In genomic region chr2:12707514-12707913, GRCm38 (mm10) we compare ENCODE assay signal across 23 mouse cellular contexts.
DNase-seq lines count a peak whose midpoint lies in the region; ATAC-seq and TF ChIP-seq lines count a peak whose summit lies in the region.
"Had no signal": no experiment of that assay in that cellular context is flagged by ENCODE, and none has a peak within 500 bp of the region (broad histone marks: within the 10 kb centered on the region; RNA-seq: fewer than 3 reads in every experiment).

No protein-coding gene starts in this region.

- no peak overlapping the region for H3K4me3 ChIP-seq in hindbrain, embryonic 11.5 days (ENCODE audit: low read depth, low read length)
- no peak overlapping the region for H3K4me3 ChIP-seq in hindbrain, postnatal 0 days (ENCODE audit: low read length)
- no peak overlapping the region for H3K4me3 ChIP-seq in midbrain, embryonic 11.5 days (ENCODE audit: low read depth, low read length)
- H3K4me3 ChIP-seq in midbrain, postnatal 0 days (ENCODE audit: low read depth, low read length) = no peak overlapping the region
- no peak overlapping the region for H3K4me3 ChIP-seq in myocyte
- H3K4me3 ChIP-seq in heart, embryonic 11.5 days (ENCODE audit: low read depth, low read length) = no peak overlapping the region
- H3K4me3 ChIP-seq: embryonic facial prominence, embryonic 12.5 days; forebrain, embryonic 15.5 days; heart, embryonic 13.5 days; hindbrain, embryonic 13.5 days had no signal

- peak; percentile 33; the same call in 1 of the 2 replicates for ATAC-seq in hindbrain, embryonic 11.5 days (ENCODE audit: low FRiP score)
- ATAC-seq in hindbrain, postnatal 0 days = no peak
- peak; percentile 43; the same call in 1 of the 2 replicates for ATAC-seq in midbrain, embryonic 11.5 days (ENCODE audit: low FRiP score)
- no peak for ATAC-seq in midbrain, postnatal 0 days (ENCODE audit: low FRiP score)
- no peak for ATAC-seq in heart, embryonic 11.5 days (replicated peaks; ENCODE audit: insufficient number of reproducible peaks, low FRiP score, low TSS enrichment)
- ATAC-seq: activated CD4-positive, CD25-positive, alpha-beta regulatory T cell, adult 4 months; CD4-positive, CD25-positive, alpha-beta regulatory T cell, adult 4 months; forebrain, embryonic 15.5 days had no signal

- no peak for DNase-seq in hindbrain, embryonic 11.5 days (ENCODE audit: low spot score)
- DNase-seq in hindbrain, postnatal 0 days (ENCODE audit: low spot score) = no peak
- no peak for DNase-seq in midbrain, embryonic 11.5 days (ENCODE audit: low spot score, missing footprints)
- no peak for DNase-seq in midbrain, postnatal 0 days (ENCODE audit: low spot score)
- peak; percentile 26 for DNase-seq in brain, embryonic 14.5 days (ENCODE audit: low read depth)
- DNase-seq in testis, postnatal 14 days (ENCODE audit: low spot score) = no peak
- DNase-seq: adrenal gland, adult 8-10 months; adrenal gland, postnatal 25 days; cerebellum, adult 18-20 months; cerebellum, adult 9-10 months; cerebellum, postnatal 14 days; gastrocnemius, postnatal 25 days; heart, adult 18-20 months; heart, postnatal 14 days; heart, postnatal 4 days had no signal

- no peak overlapping the region for H3K4me2 ChIP-seq in hindbrain, embryonic 11.5 days (replicated peaks; ENCODE audit: low read depth, low read length)
- no peak overlapping the region for H3K4me2 ChIP-seq in hindbrain, postnatal 0 days (ENCODE audit: low read depth, low read length)
- no peak overlapping the region for H3K4me2 ChIP-seq in midbrain, embryonic 11.5 days
- no peak overlapping the region for H3K4me2 ChIP-seq in midbrain, postnatal 0 days (ENCODE audit: low read depth, low read length, poor library complexity, severe bottlenecking)
- H3K4me2 ChIP-seq in myocyte (ENCODE audit: low read depth) = no peak overlapping the region
- no peak overlapping the region for H3K4me2 ChIP-seq in heart, embryonic 11.5 days
- H3K4me2 ChIP-seq: embryonic facial prominence, embryonic 12.5 days; forebrain, embryonic 15.5 days; heart, embryonic 13.5 days; hindbrain, embryonic 13.5 days had no signal

- no peak for TF ChIP-seq POLR2A in brain, embryonic 14.5 days (IDR thresholded peaks at IDR 0.05; ENCODE audit: borderline replicate concordance, extremely low read depth, insufficient read depth, insufficient read length, poor library complexity, severe bottlenecking)
- TF ChIP-seq POLR2A in myocyte (IDR thresholded peaks at IDR 0.05; ENCODE audit: insufficient read length, low read depth) = no peak

- H3K79me2 ChIP-seq in myocyte (ENCODE audit: control insufficient read depth, insufficient read depth) = no peaks in the 10 kb centered on the region

- H3K27me3 ChIP-seq in hindbrain, embryonic 11.5 days (ENCODE audit: control insufficient read depth, insufficient read depth, low read length) = no peaks in the 10 kb centered on the region
- no peaks in the 10 kb centered on the region for H3K27me3 ChIP-seq in hindbrain, postnatal 0 days (ENCODE audit: insufficient read depth, low read length)
- no peaks in the 10 kb centered on the region for H3K27me3 ChIP-seq in midbrain, embryonic 11.5 days (ENCODE audit: control insufficient read depth, insufficient read depth, low read length)
- H3K27me3 ChIP-seq in midbrain, postnatal 0 days (ENCODE audit: insufficient read depth, low read length) = no peaks in the 10 kb centered on the region
- H3K27me3 ChIP-seq in myocyte (ENCODE audit: control insufficient read depth, insufficient read depth, insufficient read length) = no peaks in the 10 kb centered on the region
- H3K27me3 ChIP-seq in heart, embryonic 11.5 days (ENCODE audit: control insufficient read depth, insufficient read depth, low read length) = no peaks in the 10 kb centered on the region
- H3K27me3 ChIP-seq: embryonic facial prominence, embryonic 12.5 days; forebrain, embryonic 15.5 days; heart, embryonic 13.5 days; hindbrain, embryonic 13.5 days had no signal

- H3K36me3 ChIP-seq in hindbrain, embryonic 11.5 days (ENCODE audit: control insufficient read depth, insufficient read depth, low read length) = no peaks in the 10 kb centered on the region
- no peaks in the 10 kb centered on the region for H3K36me3 ChIP-seq in hindbrain, postnatal 0 days (ENCODE audit: insufficient read depth, low read length)
- no peaks in the 10 kb centered on the region for H3K36me3 ChIP-seq in midbrain, embryonic 11.5 days (ENCODE audit: control insufficient read depth, insufficient read depth, low read length)
- H3K36me3 ChIP-seq in midbrain, postnatal 0 days (ENCODE audit: insufficient read depth, low read length) = no peaks in the 10 kb centered on the region
- no peaks in the 10 kb centered on the region for H3K36me3 ChIP-seq in myocyte (ENCODE audit: control insufficient read depth, insufficient read depth)
- H3K36me3 ChIP-seq in heart, embryonic 11.5 days (ENCODE audit: control insufficient read depth, insufficient read depth, low read length) = no peaks in the 10 kb centered on the region
- H3K36me3 ChIP-seq: embryonic facial prominence, embryonic 12.5 days; forebrain, embryonic 15.5 days; heart, embryonic 13.5 days; hindbrain, embryonic 13.5 days had no signal

- H3K9me3 ChIP-seq in hindbrain, embryonic 11.5 days (ENCODE audit: control insufficient read depth, low read length) = no peaks in the 10 kb centered on the region
- H3K9me3 ChIP-seq in hindbrain, postnatal 0 days (ENCODE audit: low read length) = no peaks in the 10 kb centered on the region
- H3K9me3 ChIP-seq in midbrain, embryonic 11.5 days (ENCODE audit: control insufficient read depth, low read length) = no peaks in the 10 kb centered on the region
- H3K9me3 ChIP-seq in midbrain, postnatal 0 days (ENCODE audit: low read length) = no peaks in the 10 kb centered on the region
- no peaks in the 10 kb centered on the region for H3K9me3 ChIP-seq in heart, embryonic 11.5 days (replicated peaks; ENCODE audit: control insufficient read depth, low read length)
- H3K9me3 ChIP-seq: embryonic facial prominence, embryonic 12.5 days; forebrain, embryonic 15.5 days; heart, embryonic 13.5 days; hindbrain, embryonic 13.5 days had no signal

- WGBS in hindbrain, embryonic 11.5 days = 65% methylated on average over 3 of the region's 3 CpGs
- 56% methylated on average over 3 of the region's 3 CpGs for WGBS in hindbrain, postnatal 0 days
- WGBS in midbrain, embryonic 11.5 days = 57% methylated on average over 3 of the region's 3 CpGs
- whole genome bisulfite sequencing in midbrain, postnatal 0 days = 65% methylated on average over 3 of the region's 3 CpGs
- 67% methylated on average over 3 of the region's 3 CpGs for WGBS in heart, embryonic 11.5 days (ENCODE audit: insufficient replicate concordance)

- TF ChIP-seq CTCF in hindbrain, postnatal 0 days (IDR thresholded peaks at IDR 0.05; ENCODE audit: low read depth) = no peak
- TF ChIP-seq CTCF in midbrain, postnatal 0 days (IDR thresholded peaks at IDR 0.05) = no peak
- TF ChIP-seq CTCF in brain, embryonic 14.5 days (IDR thresholded peaks at IDR 0.05; ENCODE audit: borderline replicate concordance, extremely low read depth, insufficient read depth, insufficient read length) = no peak

- H3K4me1 ChIP-seq in hindbrain, embryonic 11.5 days (replicated peaks; ENCODE audit: control insufficient read depth, insufficient read depth, low read length) = no peaks in the 10 kb centered on the region
- H3K4me1 ChIP-seq in hindbrain, postnatal 0 days (ENCODE audit: insufficient read depth, low read length) = no peaks in the 10 kb centered on the region
- H3K4me1 ChIP-seq in midbrain, embryonic 11.5 days (ENCODE audit: control insufficient read depth, insufficient read depth, low read length) = no peaks in the 10 kb centered on the region
- no peaks in the 10 kb centered on the region for H3K4me1 ChIP-seq in midbrain, postnatal 0 days (ENCODE audit: insufficient read depth, low read length)
- no peaks in the 10 kb centered on the region for H3K4me1 ChIP-seq in heart, embryonic 11.5 days (ENCODE audit: control insufficient read depth, insufficient read depth, low read length)
- H3K4me1 ChIP-seq: embryonic facial prominence, embryonic 12.5 days had no signal

- no peak overlapping the region for H3K9ac ChIP-seq in hindbrain, embryonic 11.5 days (ENCODE audit: low read depth, low read length)
- H3K9ac ChIP-seq in hindbrain, postnatal 0 days (replicated peaks; ENCODE audit: low read length) = no peak overlapping the region
- H3K9ac ChIP-seq in midbrain, embryonic 11.5 days (ENCODE audit: low read length) = no peak overlapping the region
- no peak overlapping the region for H3K9ac ChIP-seq in midbrain, postnatal 0 days (replicated peaks; ENCODE audit: low read length, poor library complexity, severe bottlenecking)
- H3K9ac ChIP-seq in heart, embryonic 11.5 days (ENCODE audit: low read depth, low read length) = no peak overlapping the region
- H3K9ac ChIP-seq: embryonic facial prominence, embryonic 12.5 days; forebrain, embryonic 15.5 days; heart, embryonic 13.5 days; hindbrain, embryonic 13.5 days had no signal

- H3K27ac ChIP-seq in hindbrain, embryonic 11.5 days (ENCODE audit: low read depth, low read length) = no peak overlapping the region
- no peak overlapping the region for H3K27ac ChIP-seq in hindbrain, postnatal 0 days
- no peak overlapping the region for H3K27ac ChIP-seq in midbrain, embryonic 11.5 days (ENCODE audit: low read depth, low read length)
- no peak overlapping the region for H3K27ac ChIP-seq in midbrain, postnatal 0 days (ENCODE audit: low read depth, low read length)
- no peak overlapping the region for H3K27ac ChIP-seq in heart, embryonic 11.5 days (ENCODE audit: low read depth, low read length)
- H3K27ac ChIP-seq: embryonic facial prominence, embryonic 12.5 days; forebrain, embryonic 15.5 days; heart, embryonic 13.5 days; hindbrain, embryonic 13.5 days had no signal

- H3ac ChIP-seq in myocyte (ENCODE audit: control insufficient read depth, insufficient read length) = no peak overlapping the region

TF ChIP-seq in myocyte, 11 proteins besides CTCF, POLR2A, EP300 and RAD21:
- TF ChIP-seq POLR2AphosphoS2 (IDR thresholded peaks at IDR 0.05; ENCODE audit: insufficient read length, low read depth) (no peak), SRF (IDR thresholded peaks at IDR 0.05; ENCODE audit: control insufficient read depth, insufficient read length, low read depth) (no peak), USF1 (IDR thresholded peaks at IDR 0.05; ENCODE audit: low read depth) (peak; percentile 14)

Comparison
In these comparisons a context has a peak if more than half of its experiments do, and no peak if none do; other contexts are left out.
1. ATAC-seq: peak in hindbrain, embryonic 11.5 days (single experiment) and midbrain, embryonic 11.5 days (single experiment); none in hindbrain, postnatal 0 days (single experiment), midbrain, postnatal 0 days (single experiment) and heart, embryonic 11.5 days (single experiment).